Mouse (Mus musculus) liver, postnatal 0 days (tissue): ENCODE data around the gene Sipa1l2.

Experiments
- CTCF ChIP-seq: sonication (generic); IDR thresholded peaks from 2 replicates; pipeline ENCODE4 v1.5.1; 2016; ENCODE audit warnings: antibody characterized with exemption, low read depth
- EP300 ChIP-seq: IDR thresholded peaks from 2 replicates; pipeline ENCODE4 v1.6.1; 2016; ENCODE audit warnings: antibody characterized with exemption, low read depth, mild to moderate bottlenecking

DNA sequence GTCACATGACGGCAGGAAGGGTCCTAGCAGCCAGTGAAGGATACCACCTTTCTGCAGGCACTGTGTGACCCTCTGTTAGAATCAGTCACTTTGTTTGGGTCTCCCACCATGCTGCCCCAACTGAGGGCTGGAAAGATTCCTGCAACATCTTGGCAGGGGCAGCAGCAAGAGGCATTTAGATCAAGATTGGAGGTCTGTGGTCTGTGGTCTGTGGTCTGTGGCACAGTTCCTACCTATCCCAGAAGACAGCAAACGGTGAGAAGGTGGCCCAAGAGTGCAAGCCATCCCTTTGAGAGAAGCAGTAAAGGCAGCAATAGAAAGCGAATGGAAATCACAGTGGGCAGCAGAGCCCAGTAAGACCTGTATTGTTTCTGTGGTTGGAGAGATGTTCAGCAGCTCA is 191.9 kb downstream of the Sipa1l2 start:
- TF ChIP-seq EP300 (no peak), CTCF (no peak)
